Mouse (Mus musculus) kidney, adult 8-10 months (tissue): ENCODE data around the gene AI837181.

ENCODE experiments used
- DNase-seq, 2 experiments: peaks; one replicate each; pipeline ENCODE4 v3.0.0; 2022

Gene AI837181

DNA sequence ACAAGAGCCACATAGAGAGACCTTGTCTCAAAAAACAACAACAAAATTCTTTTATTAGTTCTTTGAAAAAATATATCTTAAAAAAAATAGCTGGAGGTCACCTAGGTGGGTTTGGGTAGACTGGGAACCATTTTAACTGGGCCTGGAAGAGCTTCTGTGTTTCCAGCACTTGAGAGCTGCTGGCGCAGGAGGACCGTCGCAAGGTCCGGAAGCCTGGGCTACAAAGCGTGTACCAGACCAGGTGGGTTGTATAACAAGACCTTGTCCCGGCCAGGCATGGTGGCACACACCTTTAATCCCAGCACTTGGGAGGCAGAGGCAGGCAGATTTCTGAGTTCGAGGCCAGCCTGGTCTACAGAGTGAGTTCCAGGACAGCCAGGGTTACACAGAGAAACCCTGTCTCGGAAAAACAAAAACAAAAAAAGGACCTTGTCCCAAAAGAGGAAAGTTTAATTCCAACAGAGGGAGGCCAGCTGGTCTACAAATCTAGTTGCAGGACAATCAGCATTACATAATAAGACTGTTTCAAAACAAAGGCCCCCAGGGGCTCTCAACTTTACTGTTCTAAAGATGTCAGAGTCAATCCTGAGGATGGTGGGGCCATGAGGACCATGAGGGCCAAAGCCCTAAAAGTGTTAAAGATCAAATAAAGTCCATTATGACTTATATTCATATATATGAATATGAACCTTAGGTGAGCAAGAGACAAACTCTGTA, 6.0 kb upstream of the AI837181 start:
- DNase-seq = no peak

DNA sequence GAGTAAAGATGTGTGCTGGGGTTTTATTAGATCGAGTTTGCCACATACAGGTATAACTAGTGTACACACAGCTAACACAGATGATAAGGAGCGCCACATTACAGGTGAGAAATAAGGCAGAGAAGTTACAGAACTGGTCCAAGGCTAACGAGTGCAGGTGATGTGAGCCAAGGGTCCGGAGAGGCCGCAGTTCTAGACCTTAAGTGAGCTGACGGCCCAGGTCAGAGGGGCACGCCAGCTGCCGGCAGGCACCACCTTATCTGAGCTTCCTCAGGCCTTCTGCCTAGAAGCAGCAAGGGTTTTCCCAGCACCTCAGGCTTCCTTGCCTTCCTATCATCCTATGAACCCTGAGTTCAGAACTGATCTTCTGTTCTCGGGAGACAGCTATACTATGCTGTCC, 5.3 kb upstream of the AI837181 start:
- DNase-seq = no peak

DNA sequence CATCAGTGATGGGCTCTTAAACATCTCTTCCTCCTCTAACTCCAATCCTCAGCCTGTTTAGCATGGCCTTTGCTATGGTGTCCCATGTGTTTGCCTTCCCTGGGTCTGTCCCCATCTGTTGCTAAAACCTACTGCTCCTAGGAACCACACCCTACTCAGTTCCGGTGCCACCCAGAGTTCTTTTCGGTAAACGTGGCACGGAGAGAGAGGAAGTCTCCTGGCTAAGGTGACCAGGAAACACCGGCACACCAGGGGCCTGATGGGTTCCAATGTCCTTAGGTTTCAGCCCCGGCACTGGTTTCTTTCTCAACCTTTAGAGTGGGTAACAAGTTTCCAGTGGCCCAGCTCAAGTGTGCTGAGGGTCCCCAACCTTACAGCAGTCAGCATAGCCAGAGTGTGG, 4.4 kb upstream of the AI837181 start:
- DNase-seq = no peak

DNA sequence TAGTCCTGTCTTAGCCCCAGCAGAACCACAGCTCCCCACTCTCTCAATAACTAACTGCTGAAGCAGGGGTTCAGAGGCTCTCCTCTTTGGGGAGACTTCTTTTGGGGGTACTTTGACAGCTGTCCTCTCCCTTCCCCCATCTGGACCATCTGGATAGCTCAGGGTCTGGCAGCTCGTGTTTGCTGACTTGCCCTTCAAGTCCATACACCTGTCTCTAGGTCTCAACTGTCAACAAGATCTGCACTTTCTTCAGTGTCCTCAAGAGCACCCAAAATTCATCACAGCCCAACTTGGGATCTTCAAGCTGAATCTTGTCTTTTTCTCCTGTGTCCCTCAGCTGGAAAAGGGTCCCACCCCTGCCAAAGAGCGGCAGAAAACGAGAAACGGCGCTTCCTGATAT, 3.2 kb upstream of the AI837181 start:
- DNase-seq = no peak

DNA sequence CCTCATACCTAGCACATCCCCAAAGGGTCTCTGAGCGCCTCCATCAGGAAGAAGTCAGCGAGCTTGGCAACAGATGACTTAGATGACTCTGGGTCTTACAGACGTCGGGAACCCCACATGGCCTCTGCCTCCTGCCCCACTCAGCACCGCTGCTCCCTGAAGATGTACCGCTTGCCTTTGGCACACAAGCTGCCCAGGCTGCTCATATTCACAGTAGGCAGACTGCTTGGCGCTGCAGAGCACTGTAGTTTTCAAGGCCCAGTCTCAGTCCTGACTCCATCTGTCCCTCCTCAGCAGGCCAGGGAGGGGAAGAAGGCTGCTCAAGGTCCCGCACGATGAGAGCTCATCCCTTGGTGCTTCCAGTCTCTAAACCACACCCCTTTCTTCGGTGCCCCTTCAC, 2.7 kb upstream of the AI837181 start:
- DNase-seq = no peak

GRCm38 (mm10) chr19:5422895-5423443, 2.0 kb upstream of the AI837181 start:
- no peak for DNase-seq

GRCm38 (mm10) chr19:5423561-5423960, 1.4 kb upstream of the AI837181 start:
- no peak for DNase-seq

DNA sequence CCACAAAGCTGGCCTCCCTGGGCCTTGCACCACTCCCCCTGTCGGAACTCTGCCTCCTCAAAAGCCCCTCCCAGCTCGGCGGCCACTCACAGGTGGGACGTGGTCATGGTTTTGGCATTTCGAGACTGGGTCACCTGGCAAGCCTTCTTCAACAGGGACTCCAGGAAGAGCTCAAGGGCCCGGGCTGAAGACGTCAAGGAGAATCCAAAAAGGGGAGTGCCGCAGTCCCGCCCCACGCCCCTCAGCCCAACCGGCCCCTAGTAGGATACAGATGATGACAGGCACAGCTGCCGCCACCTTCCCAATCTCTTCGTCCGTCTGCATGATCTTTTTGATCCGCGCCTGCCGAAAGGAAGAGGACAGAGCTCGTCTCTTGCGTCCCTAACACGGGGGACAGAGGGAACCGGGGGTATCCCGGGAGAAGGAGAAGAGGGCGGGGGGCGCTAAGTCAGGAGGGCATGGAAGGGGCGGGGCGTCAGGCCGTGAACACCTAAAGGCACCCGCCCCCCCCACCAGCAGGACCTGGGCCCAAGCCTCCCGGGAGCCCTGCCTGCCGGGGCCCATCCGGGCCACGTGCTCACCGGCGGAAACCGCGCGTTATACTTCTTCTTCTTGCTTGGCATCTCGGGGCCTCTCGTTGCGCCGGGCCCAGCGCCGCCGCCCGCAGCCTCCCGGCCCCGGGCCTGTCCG, 707 bp upstream of the AI837181 start:
- DNase-seq = peak; percentile 68 to 77

DNA sequence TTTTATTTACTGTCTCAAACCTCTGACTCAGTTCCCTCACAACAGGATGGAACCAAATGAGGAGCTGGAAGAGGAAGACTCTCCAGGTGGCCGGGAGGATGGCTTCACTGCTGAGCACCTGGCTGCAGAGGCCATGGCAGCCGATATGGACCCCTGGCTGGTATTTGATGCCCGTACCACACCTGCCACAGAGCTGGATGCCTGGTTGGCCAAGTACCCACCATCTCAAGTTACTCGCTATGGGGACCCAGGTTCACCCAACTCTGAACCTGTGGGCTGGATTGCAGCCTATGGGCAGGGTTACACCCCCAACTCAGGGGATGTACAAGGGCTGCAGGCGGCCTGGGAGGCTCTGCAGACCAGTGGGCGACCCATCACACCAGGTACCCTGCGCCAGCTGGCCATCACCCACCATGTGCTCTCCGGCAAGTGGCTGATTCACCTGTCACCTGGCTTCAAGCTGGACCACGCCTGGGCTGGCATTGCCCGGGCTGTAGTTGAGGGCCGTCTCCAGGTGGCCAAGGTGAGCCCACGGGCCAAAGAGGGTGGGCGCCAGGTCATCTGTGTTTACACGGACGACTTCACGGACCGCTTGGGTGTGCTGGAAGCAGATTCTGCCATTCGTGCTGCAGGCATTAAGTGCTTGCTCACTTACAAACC, 1.1 kb downstream of the AI837181 start:
- DNase-seq = no peak

GRCm38 (mm10) chr19:5426640-5427290, 1.8 kb downstream of the AI837181 start:
- DNase-seq = no peak

DNA sequence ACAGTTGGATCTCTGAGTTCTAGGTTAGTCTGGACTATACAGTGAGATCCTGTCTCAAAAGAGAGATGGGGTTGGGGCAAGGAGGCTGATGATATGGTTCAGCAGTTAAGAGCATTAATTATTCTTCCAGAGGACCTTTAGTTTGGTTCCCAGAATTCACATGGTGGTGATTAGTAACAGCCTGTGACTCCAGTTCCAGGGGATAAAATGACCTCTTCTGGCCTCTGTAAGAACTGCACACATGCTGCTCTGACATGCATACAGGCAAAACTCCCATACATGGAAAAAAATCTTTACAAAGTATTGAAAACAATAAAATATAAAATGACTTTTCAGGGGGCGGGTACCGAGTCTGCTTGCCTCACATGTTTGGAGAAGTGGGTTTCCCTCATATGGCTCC, 3.1 kb downstream of the AI837181 start:
- peak in 1 of 2 experiments; percentile 54 for DNase-seq

GRCm38 (mm10) chr19:5429219-5429618, 4.3 kb downstream of the AI837181 start:
- no peak for DNase-seq

- peak; percentile 83 to 88 for DNase-seq
These were observed 4.9 kb downstream of the AI837181 start for GRCm38 (mm10) chr19:5429806-5430205.

DNA sequence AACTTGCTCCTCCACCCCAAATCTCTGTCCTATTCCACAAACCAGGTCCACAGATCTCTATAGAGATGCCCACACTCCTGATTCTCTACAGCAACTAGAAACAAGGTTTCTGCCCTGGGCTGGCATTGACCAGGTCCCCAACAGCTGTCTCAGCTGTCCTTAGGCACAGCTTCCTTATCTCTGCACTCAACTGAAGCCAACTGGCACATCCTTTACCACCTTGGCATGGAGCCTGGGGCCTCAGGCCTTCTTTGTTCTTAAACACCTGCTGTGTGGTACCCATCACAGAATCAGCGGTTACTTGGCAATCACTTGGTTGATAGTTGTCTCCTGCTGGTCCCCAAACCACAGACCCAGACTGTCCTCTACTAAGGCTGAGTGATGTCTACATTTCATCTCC, 5.5 kb downstream of the AI837181 start:
- DNase-seq = no peak

- DNase-seq = no peak
These were observed 7.0 kb downstream of the AI837181 start for GRCm38 (mm10) chr19:5431911-5432464.

DNA sequence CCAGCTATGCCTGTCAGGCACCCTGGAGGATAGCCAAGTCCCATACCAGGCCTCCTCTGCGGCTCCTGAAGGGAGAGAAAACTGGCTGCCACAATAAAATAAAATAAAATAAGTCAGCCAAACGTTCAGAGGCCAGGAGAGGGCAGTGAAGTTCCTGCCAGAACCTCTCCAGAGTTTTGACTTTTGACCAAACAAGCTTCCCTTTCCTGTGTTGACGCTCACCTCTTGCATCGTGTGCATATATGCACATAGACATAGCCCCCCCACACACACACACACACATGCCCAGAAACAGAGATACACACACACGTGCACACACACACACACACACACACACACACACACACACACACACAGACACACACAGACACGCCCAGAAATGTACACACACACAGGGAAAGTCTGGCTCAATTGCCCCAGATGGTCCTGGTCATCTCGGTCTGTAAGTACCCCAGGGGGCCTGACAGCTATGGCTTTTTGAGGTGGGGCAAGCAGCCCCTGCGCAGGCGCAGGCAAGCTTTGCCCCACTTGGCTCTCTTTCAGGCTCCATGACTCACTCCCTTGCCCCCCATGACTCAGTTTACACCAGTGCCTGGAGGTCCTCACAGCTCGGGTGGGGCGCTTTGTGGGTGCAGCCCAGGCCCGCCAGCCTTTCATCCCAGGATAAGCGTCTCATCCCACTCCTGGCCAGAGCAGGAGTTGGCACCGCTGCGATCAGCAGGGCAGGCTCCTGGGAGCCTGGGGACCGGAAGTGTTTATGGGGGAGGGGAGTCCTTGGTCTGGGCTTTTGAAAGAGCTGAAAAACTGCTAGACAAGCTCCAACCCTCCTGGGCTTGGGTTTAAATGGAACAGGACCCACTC, 8.3 kb downstream of the AI837181 start:
- peak; percentile 70 to 76 for DNase-seq

DNA sequence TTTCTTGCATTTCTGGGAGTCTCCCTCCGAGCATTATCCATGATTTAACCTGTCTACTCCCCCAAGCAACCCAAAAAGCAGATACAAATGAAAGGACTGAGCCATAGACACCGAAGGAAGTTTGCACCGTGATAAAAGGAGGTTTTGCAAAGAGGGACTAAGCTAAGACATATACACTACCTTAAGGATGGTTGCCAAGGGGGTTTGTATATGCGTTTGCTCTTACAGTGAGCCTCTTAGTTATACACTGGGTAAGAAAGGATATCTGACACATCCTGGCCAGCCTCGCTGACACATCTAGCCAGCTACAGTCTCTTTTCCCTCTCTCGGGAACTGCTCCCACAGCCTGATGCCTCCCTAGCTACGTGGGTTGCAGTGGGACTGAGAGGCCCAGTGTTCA, 9.0 kb downstream of the AI837181 start:
- DNase-seq = no peak

- no peak for DNase-seq
These were observed 19.5 kb downstream of the AI837181 start for GRCm38 (mm10) chr19:5444371-5444908.

- DNase-seq = peak in 1 of 2 experiments; percentile 62
These were observed 20.0 kb downstream of the AI837181 start for GRCm38 (mm10) chr19:5444954-5445353.

GRCm38 (mm10) chr19:5445747-5446146, 20.8 kb downstream of the AI837181 start:
- no peak for DNase-seq

GRCm38 (mm10) chr19:5447515-5448353, 22.8 kb downstream of the AI837181 start, which contains the start of gene Fosl1:
Gene Fosl1 (plus strand): TSS chr19:5447547.
- DNase-seq = peak in 1 of 2 experiments; percentile 55
